Mouse (Mus musculus) layer of hippocampus, adult 2 months (tissue): ENCODE results near the gene Tnni3k. TPM values are rescaled to one million over a fixed set of nuclear protein-coding genes. Genes with fewer than 3 reads are reported as not detected.
A peak's percentile ranks its signal among the peaks of the same experiment; 100 is the strongest.

Experiments used
- DNase-seq, 2 experiments: peaks; one replicate each; pipeline ENCODE4 v3.0.0; 2022; ENCODE audit warnings: low spot score in 2 of 2
- H3K27ac ChIP-seq: fragments of 200-600 bp; 2 replicates; pipeline ENCODE4 v1.8.1; 2022
- H3K4me3 ChIP-seq: fragments of 200-600 bp; 2 replicates; pipeline ENCODE4 v1.8.1; 2022; ENCODE audit warnings: mild to moderate bottlenecking
- CTCF ChIP-seq: fragments of 200-600 bp; conservative IDR thresholded peaks from 2 replicates; pipeline ENCODE4 v1.8.1; 2022; ENCODE audit warnings: antibody characterized with exemption, mild to moderate bottlenecking, moderate library complexity
- total RNA-seq, 2 experiments: library from RNA; stranded (reverse); gene quantifications; 2 replicates each; pipeline ENCODE4 v1.2.3; 2021

Gene Tnni3k
- total RNA-seq, 2 experiments from 2014 or later = 0.17 to 0.31 TPM

DNA sequence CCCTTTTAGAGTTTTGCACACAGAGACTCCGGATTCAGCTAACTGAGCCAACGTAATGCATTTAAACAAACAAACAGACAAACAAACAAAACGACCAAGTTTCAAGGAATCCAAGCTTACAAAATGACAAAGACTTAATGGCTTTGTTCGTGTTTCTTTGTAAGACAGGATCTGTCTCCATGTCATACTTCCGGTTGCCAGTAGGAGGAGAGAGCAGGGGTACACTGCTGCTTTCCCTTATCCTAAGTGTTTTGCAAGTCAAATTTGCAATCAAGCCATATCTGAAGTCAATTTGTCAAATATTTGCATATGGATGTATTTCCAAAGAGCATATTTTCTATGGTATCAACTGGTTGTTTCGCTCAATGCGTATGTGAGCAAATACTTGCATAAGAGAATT lies 20.9 kb downstream of the Tnni3k start:
- TF ChIP-seq CTCF = peak; percentile 69
- H3K27ac ChIP-seq = no peak overlapping the region
- no peak overlapping the region for H3K4me3 ChIP-seq
- DNase-seq = no peak

- no peak for TF ChIP-seq CTCF
- DNase-seq = peak in 1 of 2 experiments; percentile 69
- Histone ChIP-seq H3K4me3 (no peak overlapping the region), H3K27ac (no peak overlapping the region)
Observed at GRCm38 (mm10) chr3:155030200-155030599, 25.0 kb downstream of the Tnni3k start.

- Histone ChIP-seq H3K27ac (no peak overlapping the region), H3K4me3 (no peak overlapping the region)
- no peak for DNase-seq
- no peak for TF ChIP-seq CTCF
Observed at GRCm38 (mm10) chr3:155002781-155003180, 52.4 kb downstream of the Tnni3k start.

DNA sequence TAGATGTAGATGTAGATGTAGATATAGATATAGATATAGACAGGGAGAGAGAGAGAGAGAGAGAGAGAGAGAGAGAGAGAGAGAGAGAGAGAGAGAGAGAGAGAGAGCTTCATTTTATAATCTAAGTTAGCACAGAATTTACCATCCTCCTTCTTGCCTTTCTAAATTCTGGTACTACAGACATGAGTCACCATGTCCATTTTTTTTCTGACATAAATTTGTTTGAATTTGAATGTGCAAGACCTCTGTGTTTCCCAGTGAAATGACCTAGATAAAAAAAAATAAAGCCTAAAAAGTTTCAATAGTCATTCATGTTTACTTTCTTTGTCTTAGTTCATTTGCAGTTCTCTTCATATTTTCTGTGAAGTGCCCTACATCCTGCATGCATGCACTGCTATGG lies 54.2 kb downstream of the Tnni3k start:
- no peak overlapping the region for H3K27ac ChIP-seq
- DNase-seq = no peak
- H3K4me3 ChIP-seq = no peak overlapping the region
- TF ChIP-seq CTCF = no peak

GRCm38 (mm10) chr3:154992678-154993077 lies 62.5 kb downstream of the Tnni3k start:
- DNase-seq = no peak
- TF ChIP-seq CTCF = no peak
- no peak overlapping the region for H3K27ac ChIP-seq
- H3K4me3 ChIP-seq = no peak overlapping the region

DNA sequence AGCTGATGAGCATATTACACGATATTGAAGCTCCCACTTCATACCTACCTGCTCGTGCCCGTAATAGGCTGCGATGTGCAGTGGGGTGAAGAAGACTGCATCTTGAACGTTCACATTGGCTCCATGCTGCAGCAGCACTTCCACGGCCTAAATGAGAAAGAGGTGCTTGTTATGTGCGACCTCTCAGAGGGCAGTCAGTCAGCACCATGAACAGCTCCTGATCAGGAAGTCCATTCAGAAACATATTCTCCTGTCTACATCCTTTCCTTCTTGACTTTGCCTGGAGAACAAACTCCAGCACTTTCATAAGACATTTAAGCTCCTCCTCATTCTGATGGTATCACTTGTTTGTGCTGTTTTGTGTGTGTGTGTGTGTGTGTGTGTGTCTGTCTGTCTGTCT lies 76.1 kb downstream of the Tnni3k start:
- no peak for DNase-seq
- Histone ChIP-seq H3K4me3 (no peak overlapping the region), H3K27ac (no peak overlapping the region)
- TF ChIP-seq CTCF = no peak

DNA sequence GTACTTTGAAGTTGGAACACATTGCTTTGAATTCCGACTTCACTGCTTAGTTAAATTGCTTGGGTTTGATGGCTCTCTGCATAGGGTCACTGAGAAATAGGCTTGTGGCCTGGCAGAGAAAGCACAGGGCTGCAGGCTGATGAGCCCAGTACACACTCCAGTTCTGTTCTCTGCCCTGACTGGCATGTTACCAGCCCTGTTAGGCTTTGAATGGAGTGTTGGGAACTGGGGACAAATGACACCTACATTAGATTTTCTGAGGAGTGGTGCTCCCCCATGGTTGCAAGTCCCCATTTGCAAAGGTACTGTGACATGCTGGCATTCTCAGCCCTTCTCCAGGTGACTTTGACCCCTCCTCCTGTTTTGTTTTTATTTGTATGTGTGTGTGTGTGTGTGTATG lies 83.6 kb downstream of the Tnni3k start:
- no peak for TF ChIP-seq CTCF
- Histone ChIP-seq H3K27ac (no peak overlapping the region), H3K4me3 (no peak overlapping the region)
- DNase-seq = no peak

GRCm38 (mm10) chr3:154970981-154971380 lies 84.2 kb downstream of the Tnni3k start:
- no peak for TF ChIP-seq CTCF
- DNase-seq = no peak
- Histone ChIP-seq H3K27ac (no peak overlapping the region), H3K4me3 (no peak overlapping the region)

DNA sequence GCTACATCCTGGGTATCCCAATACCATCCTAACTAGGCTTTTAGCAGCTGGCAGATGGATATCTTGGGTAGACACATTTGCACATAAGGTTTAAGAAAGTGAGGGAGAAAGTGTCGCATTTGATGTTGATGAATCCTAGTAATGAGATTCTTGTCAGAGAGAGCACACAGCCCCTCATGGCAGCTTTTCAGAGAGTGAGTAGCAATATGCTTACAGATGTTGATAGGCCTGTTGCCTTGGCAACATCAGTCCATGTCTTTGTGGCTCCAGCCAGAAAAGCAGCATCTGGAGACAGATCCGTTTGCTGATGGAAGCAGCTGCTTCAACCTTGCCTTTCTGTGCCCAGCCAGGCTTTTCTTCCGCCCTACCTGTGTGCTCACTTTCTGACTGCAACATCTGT lies 93.9 kb downstream of the Tnni3k start:
- TF ChIP-seq CTCF = no peak
- Histone ChIP-seq H3K4me3 (no peak overlapping the region), H3K27ac (no peak overlapping the region)
- DNase-seq = peak in 1 of 2 experiments; percentile 2

GRCm38 (mm10) chr3:154953088-154953487 lies 102.1 kb downstream of the Tnni3k start:
- no peak overlapping the region for H3K4me3 ChIP-seq
- no peak for TF ChIP-seq CTCF
- no peak for DNase-seq
- no peak overlapping the region for H3K27ac ChIP-seq

DNA sequence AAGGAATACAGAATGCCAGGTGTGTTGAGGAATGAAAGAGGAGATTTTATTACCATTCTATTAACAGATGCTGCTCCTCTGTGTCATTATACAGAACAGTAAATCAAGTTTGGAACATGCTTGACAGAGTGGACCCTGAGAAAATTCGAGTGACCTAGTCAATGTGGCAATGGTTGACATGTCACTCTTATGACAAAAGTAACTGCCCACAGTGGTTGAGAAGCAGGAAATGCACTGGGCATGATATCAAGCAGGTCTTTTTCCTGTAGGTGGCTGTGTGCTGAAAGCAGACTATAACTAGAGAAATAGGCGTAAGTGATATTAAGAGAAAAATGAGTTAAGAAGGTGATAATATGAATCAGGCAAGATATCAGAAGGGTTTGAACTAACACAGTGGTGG lies 105.7 kb downstream of the Tnni3k start:
- Histone ChIP-seq H3K4me3 (no peak overlapping the region), H3K27ac (no peak overlapping the region)
- no peak for DNase-seq
- no peak for TF ChIP-seq CTCF

GRCm38 (mm10) chr3:154945688-154946161 lies 109.5 kb downstream of the Tnni3k start:
- peak; percentile 36 to 65 for DNase-seq
- Histone ChIP-seq H3K27ac (peak overlapping the region; percentile 43; the same call in 1 of the 2 replicates), H3K4me3 (no peak overlapping the region)
- no peak for TF ChIP-seq CTCF

GRCm38 (mm10) chr3:154927757-154928156 lies 127.5 kb downstream of the Tnni3k start:
- no peak for TF ChIP-seq CTCF
- no peak for DNase-seq
- H3K4me3 ChIP-seq = no peak overlapping the region; the same call in 1 of the 2 replicates
- peak overlapping the region; percentile 61 for H3K27ac ChIP-seq

GRCm38 (mm10) chr3:154924936-154925335 lies 130.3 kb downstream of the Tnni3k start:
- TF ChIP-seq CTCF = no peak
- no peak overlapping the region for H3K27ac ChIP-seq
- no peak overlapping the region for H3K4me3 ChIP-seq
- no peak for DNase-seq

DNA sequence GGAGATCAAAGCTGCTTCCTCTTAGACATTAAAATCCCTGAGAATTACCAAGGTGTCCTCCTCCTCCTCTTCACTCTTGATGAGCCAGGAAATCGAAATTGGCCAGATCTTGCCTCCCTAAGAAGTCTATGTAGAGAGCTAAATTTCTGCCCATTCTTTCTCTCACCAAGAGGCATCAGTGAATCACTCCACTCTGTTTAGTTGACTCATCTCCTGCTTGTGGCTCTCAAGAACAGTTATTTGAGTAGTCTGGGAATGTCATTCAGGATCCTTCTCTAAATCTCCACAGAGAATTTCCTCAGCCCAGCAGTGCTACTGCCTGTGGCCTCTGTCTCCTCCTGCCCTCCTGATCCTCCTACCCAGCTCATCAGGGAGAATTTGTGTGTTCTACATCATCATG lies 139.6 kb downstream of the Tnni3k start:
- DNase-seq = no peak
- no peak for TF ChIP-seq CTCF
- Histone ChIP-seq H3K27ac (no peak overlapping the region), H3K4me3 (no peak overlapping the region)
